Mouse (Mus musculus): ENCODE measurements around the gene Myo1e.

DNA sequence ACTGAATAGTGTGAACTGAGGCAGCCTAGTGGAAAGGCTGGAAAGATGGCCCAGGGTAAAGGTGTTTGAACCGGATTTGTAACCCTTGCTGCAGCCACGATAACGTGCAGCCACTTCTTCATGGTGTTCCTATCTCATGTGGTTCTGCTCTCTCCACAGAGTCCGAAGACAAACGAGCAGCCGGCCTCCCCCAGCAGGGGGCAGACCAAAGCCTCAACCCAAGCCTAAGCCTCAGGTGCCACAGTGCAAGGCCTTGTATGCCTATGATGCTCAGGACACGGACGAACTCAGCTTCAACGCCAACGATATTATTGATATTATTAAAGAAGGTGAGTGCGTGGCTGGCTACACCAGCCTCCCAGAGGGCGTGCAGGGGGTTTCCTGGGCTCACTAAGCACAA is 188.5 kb downstream of the Myo1e start:
- no peak for TF ChIP-seq ZNF384 (IDR thresholded peaks at IDR 0.05; ENCODE audit: low read depth, low read length)
- TF ChIP-seq MAFK (IDR thresholded peaks at IDR 0.05; ENCODE audit: insufficient read depth, low read depth, low read length): no peak

Data from ES-E14 (cell line).